Mouse (Mus musculus) embryo, embryonic 11 days (tissue): ENCODE measurements around the gene Rab25.

ENCODE experiments used
- DNase-seq: peaks from one replicate; pipeline ENCODE4 v3.0.0-alpha.2; 2015

Rab25 gene

GRCm38 (mm10) chr3:88541622-88542401, 6.3 kb downstream of the Rab25 start:
- DNase-seq = no peak

GRCm38 (mm10) chr3:88540085-88540484, 8.0 kb downstream of the Rab25 start:
- DNase-seq = no peak

- DNase-seq = peak; percentile 74
Observed at GRCm38 (mm10) chr3:88539397-88539796, 8.7 kb downstream of the Rab25 start.

GRCm38 (mm10) chr3:88538271-88539145, 9.6 kb downstream of the Rab25 start:
- peak; percentile 47 for DNase-seq

- DNase-seq = no peak
Observed at GRCm38 (mm10) chr3:88537146-88537545, 11.0 kb downstream of the Rab25 start.

- peak; percentile 90 for DNase-seq
Observed at GRCm38 (mm10) chr3:88536103-88536930, 11.8 kb downstream of the Rab25 start.

- no peak for DNase-seq
Observed at GRCm38 (mm10) chr3:88535527-88535926, 12.6 kb downstream of the Rab25 start.

- no peak for DNase-seq
Observed at GRCm38 (mm10) chr3:88535005-88535404, 13.1 kb downstream of the Rab25 start.

- DNase-seq = no peak
Observed at GRCm38 (mm10) chr3:88533706-88534105, 14.4 kb downstream of the Rab25 start.

- peak; percentile 84 for DNase-seq
Observed at GRCm38 (mm10) chr3:88532689-88533511, 15.2 kb downstream of the Rab25 start.

GRCm38 (mm10) chr3:88532299-88532674, 15.8 kb downstream of the Rab25 start, which contains the start of gene Mex3a:
Mex3a (plus strand) TSS chr3:88532395.
- DNase-seq = no peak

GRCm38 (mm10) chr3:88531348-88532298, 16.5 kb downstream of the Rab25 start:
- peak; percentile 94 for DNase-seq

- DNase-seq = no peak
Observed at GRCm38 (mm10) chr3:88530082-88530864, 17.8 kb downstream of the Rab25 start.

GRCm38 (mm10) chr3:88529204-88530000, 18.7 kb downstream of the Rab25 start:
- DNase-seq = no peak

- no peak for DNase-seq
Observed at GRCm38 (mm10) chr3:88528646-88529045, 19.5 kb downstream of the Rab25 start.

- no peak for DNase-seq
Observed at GRCm38 (mm10) chr3:88527565-88527964, 20.5 kb downstream of the Rab25 start.

GRCm38 (mm10) chr3:88526157-88527131, 21.7 kb downstream of the Rab25 start:
- DNase-seq = peak; percentile 93

GRCm38 (mm10) chr3:88525021-88525420, 23.1 kb downstream of the Rab25 start:
- DNase-seq = no peak
